Comparison of ENCODE assay signal across 8 mouse cellular contexts in genomic region chr3:58485883-58486282, GRCm38 (mm10). TPM values are rescaled to one million over a fixed set of nuclear protein-coding genes. Genes with fewer than 3 reads are reported as not detected.
DNase-seq lines count a peak whose midpoint lies in the region; ATAC-seq and TF ChIP-seq lines count a peak whose summit lies in the region.
"Had no signal": no experiment of that assay in that cellular context is flagged by ENCODE, and none has a peak within 500 bp of the region (broad histone marks: within the 10 kb centered on the region; RNA-seq: fewer than 3 reads in every experiment).

No protein-coding gene starts in this region.

- DNase-seq in liver, adult 2 months (ENCODE audit: extremely low read depth, low read depth, low spot score) = peak; percentile 22
- peak; percentile 52 for DNase-seq in ES-E14 (ENCODE audit: low read depth, low spot score)
- DNase-seq in embryo, embryonic 10.5 days (ENCODE audit: low spot score) = peak; percentile 24
- peak; percentile 8 for DNase-seq in testis, postnatal 14 days (ENCODE audit: low spot score)
- no peak for DNase-seq in left cerebral cortex, postnatal 36 days (ENCODE audit: low spot score in 2 of 2)
- no peak for DNase-seq in right cerebral cortex, postnatal 36 days (ENCODE audit: low spot score in 2 of 2)

- intact Hi-C loops in left cerebral cortex, postnatal 36 days (cut with DNase I) = no loop called here

- no peak overlapping the region for H3K4me3 ChIP-seq in liver, adult 2 months (ENCODE audit: insufficient read depth, low read depth, low read length)
- H3K4me3 ChIP-seq in liver, embryonic 12.5 days = no peak overlapping the region
- H3K4me3 ChIP-seq in ES-E14 (ENCODE audit: insufficient read depth in 1 of 2, low read depth in 1 of 2, low read length in 2 of 2, poor library complexity in 1 of 2, severe bottlenecking in 1 of 2) = no peak overlapping the region
- H3K4me3 ChIP-seq: megakaryocyte, embryonic 14.5 days had no signal

- H3K4me2 ChIP-seq in liver, embryonic 12.5 days = no peak overlapping the region

- H3K9ac ChIP-seq in liver, adult 2 months (ENCODE audit: low read depth, low read length) = no peak overlapping the region
- no peak overlapping the region for H3K9ac ChIP-seq in liver, embryonic 12.5 days
- no peak overlapping the region for H3K9ac ChIP-seq in ES-E14 (ENCODE audit: insufficient read depth, low read depth, low read length, poor library complexity, severe bottlenecking)

- H3K27me3 ChIP-seq in liver, adult 2 months (ENCODE audit: control insufficient read depth, insufficient read depth, low read length) = no peaks in the 10 kb centered on the region
- no peaks in the 10 kb centered on the region for H3K27me3 ChIP-seq in liver, embryonic 12.5 days (replicated peaks)
- H3K27me3 ChIP-seq: megakaryocyte, embryonic 14.5 days had no signal

- peak; percentile 54; the same call in 1 of the 2 replicates for TF ChIP-seq CTCF in liver, adult 2 months (IDR thresholded peaks at IDR 0.05; ENCODE audit: low read depth, low read length)

- WGBS in liver, adult 2 months = 76% methylated on average over 7 of the region's 7 CpGs
- 52% methylated on average over 7 of the region's 7 CpGs for WGBS in liver, embryonic 12.5 days (ENCODE audit: insufficient replicate concordance)

- in situ Hi-C loops in ES-E14 (cut with MboI; ENCODE audit: low sequenced_read_pairs in 2 of 2, unreplicated experiment in 2 of 2) = no loop called here

- H3K4me1 ChIP-seq in liver, adult 2 months (ENCODE audit: control insufficient read depth, insufficient read depth, low read length) = no peaks in the 10 kb centered on the region; the same call in 1 of the 2 replicates
- H3K4me1 ChIP-seq in liver, embryonic 12.5 days = no peaks in the 10 kb centered on the region
- H3K4me1 ChIP-seq in ES-E14 (ENCODE audit: control insufficient read depth in 2 of 2, insufficient read depth in 2 of 2, low read length in 2 of 2, poor library complexity in 1 of 2) = no peaks in the 10 kb centered on the region

- H3K79me2 ChIP-seq in liver, adult 2 months (ENCODE audit: control insufficient read depth, insufficient read depth, low read length) = no peaks in the 10 kb centered on the region

- no peak overlapping the region for H3K27ac ChIP-seq in liver, adult 2 months (replicated peaks; ENCODE audit: insufficient read depth, low read depth, low read length)
- no peak overlapping the region for H3K27ac ChIP-seq in liver, embryonic 12.5 days
- H3K27ac ChIP-seq in ES-E14 (ENCODE audit: insufficient read depth, low read depth, low read length, poor library complexity, severe bottlenecking) = no peak overlapping the region

- TF ChIP-seq POLR2A in liver, adult 2 months (IDR thresholded peaks at IDR 0.05; ENCODE audit: extremely low read depth, insufficient read depth, low read length) = no peak

- ATAC-seq in liver, embryonic 12.5 days = no peak

- no peaks in the 10 kb centered on the region for H3K9me3 ChIP-seq in liver, embryonic 12.5 days (replicated peaks)
- H3K9me3 ChIP-seq in ES-E14 (ENCODE audit: control insufficient read depth, insufficient read depth, low read depth, low read length) = no peaks in the 10 kb centered on the region

- no peaks in the 10 kb centered on the region for H3K36me3 ChIP-seq in liver, adult 2 months (ENCODE audit: control insufficient read depth, insufficient read depth, low read length)
- no peaks in the 10 kb centered on the region for H3K36me3 ChIP-seq in liver, embryonic 12.5 days
- no peaks in the 10 kb centered on the region for H3K36me3 ChIP-seq in ES-E14 (ENCODE audit: control insufficient read depth, insufficient read depth, low read length, poor library complexity, severe bottlenecking)

TF ChIP-seq in ES-E14, 5 proteins besides CTCF, POLR2A, EP300 and RAD21:
- TF ChIP-seq ZNF384 (IDR thresholded peaks at IDR 0.05; ENCODE audit: low read depth, low read length) (no peak), MAFK (IDR thresholded peaks at IDR 0.05; ENCODE audit: insufficient read depth, low read depth, low read length) (no peak), ZC3H11A (IDR thresholded peaks at IDR 0.05; ENCODE audit: borderline replicate concordance, low read depth, low read length) (peak; percentile 45; the same call in 1 of the 2 replicates)

RNA-seq across cellular contexts. Expression of gene Eif2a, which starts 39.7 kb away (rescaled TPM):
- total RNA-seq in liver, adult 2 months (2014; rRNA removed) = 52.5 and 66.7 TPM in 2 replicates
- 5.4 and 5.7 TPM in 2 replicates for polyA plus RNA-seq in liver, adult 2 months (2012; rRNA removed)
- 40.0 and 41.1 TPM in 2 replicates for polyA plus RNA-seq in liver, embryonic 12.5 days (2016; fragmentation: Nextera tagmentation; extraction: Ambion mirVana)
- 63.5 and 88.9 TPM in 2 replicates for total RNA-seq in ES-E14 (2012; rRNA removed)
- total RNA-seq in left cerebral cortex, postnatal 36 days (2021) = 10 to 100 TPM; 42.5 to 45.7 TPM

RNA-seq across cellular contexts. Expression of gene Serp1, which starts 39.8 kb away (rescaled TPM):
- total RNA-seq in liver, adult 2 months (2014; rRNA removed) = 165 and 177 TPM in 2 replicates
- 45.5 and 54.5 TPM in 2 replicates for polyA plus RNA-seq in liver, adult 2 months (2012; rRNA removed)
- polyA plus RNA-seq in liver, embryonic 12.5 days (2016; fragmentation: Nextera tagmentation; extraction: Ambion mirVana) = 121 and 123 TPM in 2 replicates
- 22.4 and 41.8 TPM in 2 replicates for total RNA-seq in ES-E14 (2012; rRNA removed)
- 10 to 100 TPM; 20.8 to 22.4 TPM for total RNA-seq in left cerebral cortex, postnatal 36 days (2021)

Comparison
In these comparisons a context has a peak if more than half of its experiments do, and no peak if none do; other contexts are left out.
1. DNase-seq: peak in liver, adult 2 months (single experiment), ES-E14 (single experiment), embryo, embryonic 10.5 days (single experiment) and testis, postnatal 14 days (single experiment); none in left cerebral cortex, postnatal 36 days (0 of 2) and right cerebral cortex, postnatal 36 days (0 of 2).